Mouse (Mus musculus) ovary, postnatal 10 days (tissue): Measurements from ENCODE around the gene Kmt2c.
"Not testable (repeated sequence)": the region's sequence is repeated elsewhere in the genome, so short reads cannot be mapped to it uniquely, and the experiment has no call there.

Source experiments
- DNase-seq: peaks from one replicate; pipeline ENCODE4 v3.0.0; 2022; ENCODE audit warnings: low spot score

The Kmt2c gene

GRCm38 (mm10) chr5:25368420-25368819 is 130.2 kb downstream of the Kmt2c start:
- no peak for DNase-seq

- no peak for DNase-seq
Measured at GRCm38 (mm10) chr5:25367126-25367525, 131.5 kb downstream of the Kmt2c start.

- no peak for DNase-seq
Measured at GRCm38 (mm10) chr5:25353509-25353908, 145.1 kb downstream of the Kmt2c start.

GRCm38 (mm10) chr5:25331322-25331721 is 167.3 kb downstream of the Kmt2c start:
- no peak for DNase-seq

GRCm38 (mm10) chr5:25313881-25314280 is 184.7 kb downstream of the Kmt2c start:
- DNase-seq: no peak

GRCm38 (mm10) chr5:25310226-25310625 is 188.4 kb downstream of the Kmt2c start:
- no peak for DNase-seq

- no peak for DNase-seq
Measured at GRCm38 (mm10) chr5:25296830-25297229, 201.8 kb downstream of the Kmt2c start.

GRCm38 (mm10) chr5:25283988-25284387 is 214.6 kb downstream of the Kmt2c start:
- DNase-seq: no peak

GRCm38 (mm10) chr5:25276365-25276764 is 222.2 kb downstream of the Kmt2c start:
- DNase-seq: no peak

- no peak for DNase-seq
Measured at GRCm38 (mm10) chr5:25275629-25276028, 223.0 kb downstream of the Kmt2c start.

GRCm38 (mm10) chr5:25268258-25268888 is 230.2 kb downstream of the Kmt2c start:
- DNase-seq: no peak

- no peak for DNase-seq
Measured at GRCm38 (mm10) chr5:25262266-25262665, 236.3 kb downstream of the Kmt2c start.

GRCm38 (mm10) chr5:25261452-25261851 is 237.1 kb downstream of the Kmt2c start:
- no peak for DNase-seq

GRCm38 (mm10) chr5:25256686-25257085 is 241.9 kb downstream of the Kmt2c start:
- no peak for DNase-seq

- no peak for DNase-seq
Measured at GRCm38 (mm10) chr5:25254491-25254890, 244.1 kb downstream of the Kmt2c start.

GRCm38 (mm10) chr5:25252825-25253544 is 245.6 kb downstream of the Kmt2c start:
- no peak for DNase-seq

- no peak for DNase-seq
Measured at GRCm38 (mm10) chr5:25252423-25252822, 246.2 kb downstream of the Kmt2c start.

GRCm38 (mm10) chr5:25247036-25247435 is 251.5 kb downstream of the Kmt2c start:
- DNase-seq: no peak

- no peak for DNase-seq
Measured at GRCm38 (mm10) chr5:25246473-25246865, 252.1 kb downstream of the Kmt2c start.

- no peak for DNase-seq
Measured at GRCm38 (mm10) chr5:25245806-25246472, 252.6 kb downstream of the Kmt2c start.

- DNase-seq: no peak
Measured at GRCm38 (mm10) chr5:25243101-25243500, 255.5 kb downstream of the Kmt2c start.

- not testable (repeated sequence) for DNase-seq
Measured at GRCm38 (mm10) chr5:25224377-25224776, 274.2 kb downstream of the Kmt2c start.
